Comparison of ENCODE assay signal across 31 mouse cellular contexts in genomic region chr4:105098158-105098557, GRCm38 (mm10). TPM values are rescaled to one million over a fixed set of nuclear protein-coding genes. Genes with fewer than 3 reads are reported as not detected.
DNase-seq lines count a peak whose midpoint lies in the region; ATAC-seq and TF ChIP-seq lines count a peak whose summit lies in the region.
"Had no signal": no experiment of that assay in that cellular context is flagged by ENCODE, and none has a peak within 500 bp of the region (broad histone marks: within the 10 kb centered on the region; RNA-seq: fewer than 3 reads in every experiment).

No protein-coding gene starts in this region.

- no peak for ATAC-seq in forebrain, postnatal 0 days
- ATAC-seq in forebrain, embryonic 13.5 days = no peak
- no peak for ATAC-seq in heart, embryonic 11.5 days (replicated peaks; ENCODE audit: insufficient number of reproducible peaks, low FRiP score, low TSS enrichment)
- ATAC-seq in heart, postnatal 0 days (ENCODE audit: insufficient read depth, low read depth) = no peak
- ATAC-seq: hindbrain, embryonic 16.5 days; midbrain, embryonic 15.5 days had no signal

- H3K27ac ChIP-seq in forebrain, postnatal 0 days (ENCODE audit: low read depth, low read length) = no peak overlapping the region
- H3K27ac ChIP-seq in forebrain, embryonic 13.5 days = no peak overlapping the region
- 0 out of 2 replicates have a peak overlapping the region, but pooled peaks have one; percentile 1 for H3K27ac ChIP-seq in heart, embryonic 11.5 days (ENCODE audit: low read depth, low read length)
- H3K27ac ChIP-seq in heart, postnatal 0 days (ENCODE audit: low read depth) = peak overlapping the region; percentile 91
- H3K27ac ChIP-seq: forebrain, embryonic 12.5 days; limb, embryonic 10.5 days; limb, embryonic 15.5 days; liver, embryonic 14.5 days; midbrain, embryonic 10.5 days; midbrain, embryonic 15.5 days; stomach, postnatal 0 days had no signal

- no peaks in the 10 kb centered on the region for H3K36me3 ChIP-seq in forebrain, postnatal 0 days (ENCODE audit: insufficient read depth)
- no peaks in the 10 kb centered on the region for H3K36me3 ChIP-seq in forebrain, embryonic 13.5 days (ENCODE audit: poor library complexity, severe bottlenecking)
- H3K36me3 ChIP-seq in heart, embryonic 11.5 days (ENCODE audit: control insufficient read depth, insufficient read depth, low read length) = no peaks in the 10 kb centered on the region
- no peaks in the 10 kb centered on the region for H3K36me3 ChIP-seq in heart, postnatal 0 days (replicated peaks; ENCODE audit: control insufficient read depth, insufficient read depth, low read length)
- H3K36me3 ChIP-seq: forebrain, embryonic 12.5 days; limb, embryonic 10.5 days; limb, embryonic 15.5 days; midbrain, embryonic 10.5 days; midbrain, embryonic 15.5 days had no signal

- H3K27me3 ChIP-seq in forebrain, postnatal 0 days (ENCODE audit: insufficient read depth, low read length) = no peaks in the 10 kb centered on the region
- H3K27me3 ChIP-seq in forebrain, embryonic 13.5 days = no peaks in the 10 kb centered on the region
- no peaks in the 10 kb centered on the region for H3K27me3 ChIP-seq in heart, embryonic 11.5 days (ENCODE audit: control insufficient read depth, insufficient read depth, low read length)
- no peaks in the 10 kb centered on the region for H3K27me3 ChIP-seq in heart, postnatal 0 days (ENCODE audit: control insufficient read depth, insufficient read depth, low read length)
- H3K27me3 ChIP-seq: forebrain, embryonic 12.5 days; limb, embryonic 15.5 days; midbrain, embryonic 15.5 days had no signal

- no peaks in the 10 kb centered on the region for H3K4me1 ChIP-seq in forebrain, postnatal 0 days (ENCODE audit: insufficient read depth)
- peaks cover 10% of the 10 kb centered on the region for H3K4me1 ChIP-seq in forebrain, embryonic 13.5 days
- peaks cover 29% of the 10 kb centered on the region for H3K4me1 ChIP-seq in heart, embryonic 11.5 days (ENCODE audit: control insufficient read depth, insufficient read depth, low read length)
- H3K4me1 ChIP-seq in heart, postnatal 0 days (ENCODE audit: control insufficient read depth, insufficient read depth) = peaks cover 52% of the 10 kb centered on the region
- H3K4me1 ChIP-seq: limb, embryonic 10.5 days; limb, embryonic 15.5 days; midbrain, embryonic 10.5 days had no signal

- TF ChIP-seq EP300 in heart, postnatal 0 days (IDR thresholded peaks at IDR 0.05; ENCODE audit: low read depth) = no peak

- 53% methylated on average over 8 of the region's 8 CpGs for WGBS in forebrain, postnatal 0 days
- WGBS in forebrain, embryonic 13.5 days = 81% methylated on average over 8 of the region's 8 CpGs
- WGBS in heart, embryonic 11.5 days (ENCODE audit: insufficient replicate concordance) = 82% methylated on average over 8 of the region's 8 CpGs
- WGBS in heart, postnatal 0 days = 56% methylated on average over 8 of the region's 8 CpGs

- peak; percentile 56 for DNase-seq in forebrain, postnatal 0 days
- no peak for DNase-seq in heart, adult 9 months (ENCODE audit: low spot score in 2 of 2)
- DNase-seq in heart, postnatal 0 days (ENCODE audit: low spot score) = no peak
- DNase-seq in heart, postnatal 4 days = no peak
- DNase-seq in brain, adult 2 months (ENCODE audit: low read depth, low spot score) = peak; percentile 74
- no peak for DNase-seq in lung, postnatal 25 days (ENCODE audit: low spot score)
- DNase-seq: adrenal gland, postnatal 14 days; cerebellum, adult 18-20 months; cerebellum, postnatal 10 days; gastrocnemius, postnatal 14 days; kidney, adult 18-20 months; kidney, postnatal 4 days; lung, embryonic 14.5 days; lung, postnatal 14 days; right cerebral cortex, postnatal 4 days; thymus, adult 2 months; thymus, postnatal 36 days had no signal

- TF ChIP-seq CTCF in forebrain, postnatal 0 days (IDR thresholded peaks at IDR 0.05; ENCODE audit: low read depth) = no peak
- no peak for TF ChIP-seq CTCF in heart, postnatal 0 days (IDR thresholded peaks at IDR 0.05; ENCODE audit: low read depth)

- no peak overlapping the region for H3K4me2 ChIP-seq in forebrain, postnatal 0 days (ENCODE audit: low read depth)
- no peak overlapping the region for H3K4me2 ChIP-seq in forebrain, embryonic 13.5 days
- H3K4me2 ChIP-seq in heart, embryonic 11.5 days = no peak overlapping the region
- no peak overlapping the region for H3K4me2 ChIP-seq in heart, postnatal 0 days (ENCODE audit: low read depth, low read length)
- H3K4me2 ChIP-seq: forebrain, embryonic 12.5 days; limb, embryonic 15.5 days; lung, embryonic 14.5 days; midbrain, embryonic 15.5 days had no signal

- H3K9me3 ChIP-seq in forebrain, postnatal 0 days (ENCODE audit: low read length) = no peaks in the 10 kb centered on the region
- no peaks in the 10 kb centered on the region for H3K9me3 ChIP-seq in forebrain, embryonic 13.5 days (replicated peaks)
- H3K9me3 ChIP-seq in heart, embryonic 11.5 days (replicated peaks; ENCODE audit: control insufficient read depth, low read length) = no peaks in the 10 kb centered on the region
- no peaks in the 10 kb centered on the region for H3K9me3 ChIP-seq in heart, postnatal 0 days (replicated peaks; ENCODE audit: control insufficient read depth, low read length)
- H3K9me3 ChIP-seq: forebrain, embryonic 12.5 days; limb, embryonic 10.5 days; limb, embryonic 15.5 days; midbrain, embryonic 10.5 days; midbrain, embryonic 15.5 days had no signal

- H3K9ac ChIP-seq in forebrain, postnatal 0 days = no peak overlapping the region
- no peak overlapping the region for H3K9ac ChIP-seq in forebrain, embryonic 13.5 days
- no peak overlapping the region for H3K9ac ChIP-seq in heart, embryonic 11.5 days (ENCODE audit: low read depth, low read length)
- H3K9ac ChIP-seq in heart, postnatal 0 days (replicated peaks; ENCODE audit: low read depth, low read length) = no peak overlapping the region
- H3K9ac ChIP-seq: forebrain, embryonic 12.5 days; limb, embryonic 15.5 days; liver, embryonic 14.5 days; lung, embryonic 14.5 days; midbrain, embryonic 15.5 days had no signal

- H3K4me3 ChIP-seq in forebrain, postnatal 0 days (ENCODE audit: low read depth, low read length) = no peak overlapping the region
- H3K4me3 ChIP-seq in forebrain, embryonic 13.5 days = no peak overlapping the region
- H3K4me3 ChIP-seq in heart, embryonic 11.5 days (ENCODE audit: low read depth, low read length) = no peak overlapping the region
- no peak overlapping the region for H3K4me3 ChIP-seq in heart, postnatal 0 days (ENCODE audit: low read depth, low read length)
- H3K4me3 ChIP-seq: erythroblast, embryonic 14.5 days; forebrain, embryonic 12.5 days; limb, embryonic 10.5 days; limb, embryonic 15.5 days; midbrain, embryonic 10.5 days; midbrain, embryonic 15.5 days had no signal

RNA-seq across cellular contexts. Expression of gene Prkaa2, which starts 11.5 kb away (rescaled TPM):
- 24.2 and 29.1 TPM in 2 replicates for total RNA-seq in forebrain, postnatal 0 days (2014; rRNA removed)
- polyA plus RNA-seq in forebrain, postnatal 0 days (2015; fragmentation: Nextera tagmentation; extraction: Ambion mirVana) = 10.6 and 14.5 TPM in 2 replicates
- polyA plus RNA-seq in forebrain, embryonic 13.5 days (2015; fragmentation: Nextera tagmentation; extraction: Ambion mirVana) = 6.2 and 7.1 TPM in 2 replicates
- 38.8 and 49.1 TPM in 2 replicates for polyA plus RNA-seq in heart, embryonic 11.5 days (2014; fragmentation: Nextera tagmentation; extraction: Ambion mirVana)
- total RNA-seq in heart, postnatal 0 days (2014; rRNA removed; ENCODE audit: low replicate concordance) = 64.3 and 83.6 TPM in 2 replicates
- 32.5 and 35.6 TPM in 2 replicates for polyA plus RNA-seq in heart, postnatal 0 days (2015; fragmentation: Nextera tagmentation; extraction: Ambion mirVana)
- total RNA-seq in heart, postnatal 4 days (2021) = 10 to 100 TPM; 88.5 to 89.9 TPM
- total RNA-seq: MEL had no signal
- polyA plus RNA-seq: erythroblast, embryonic 14.5 days had no signal

RNA-seq across cellular contexts. Expression of gene Plpp3, which starts 59.0 kb away (rescaled TPM):
- 64.8 and 87.3 TPM in 2 replicates for total RNA-seq in forebrain, postnatal 0 days (2014; rRNA removed)
- 82.8 and 117 TPM in 2 replicates for polyA plus RNA-seq in forebrain, postnatal 0 days (2015; fragmentation: Nextera tagmentation; extraction: Ambion mirVana)
- 85.7 and 87.9 TPM in 2 replicates for polyA plus RNA-seq in forebrain, embryonic 13.5 days (2015; fragmentation: Nextera tagmentation; extraction: Ambion mirVana)
- 23.8 and 25.7 TPM in 2 replicates for polyA plus RNA-seq in heart, embryonic 11.5 days (2014; fragmentation: Nextera tagmentation; extraction: Ambion mirVana)
- total RNA-seq in heart, postnatal 0 days (2014; rRNA removed; ENCODE audit: low replicate concordance) = 57.0 and 65.5 TPM in 2 replicates
- polyA plus RNA-seq in heart, postnatal 0 days (2015; fragmentation: Nextera tagmentation; extraction: Ambion mirVana) = 56.4 and 64.1 TPM in 2 replicates
- total RNA-seq in heart, postnatal 4 days (2021) = 10 to 100 TPM; 46.0 to 47.7 TPM
- total RNA-seq: granulocyte monocyte progenitor cell, adult 5-6 weeks; megakaryocyte progenitor cell, adult 5-6 weeks; MEL had no signal

Comparison
In these comparisons a context has a peak if more than half of its experiments do, and no peak if none do; other contexts are left out.
1. DNase-seq: peak in forebrain, postnatal 0 days (single experiment) and brain, adult 2 months (single experiment); none in heart, adult 9 months (0 of 2), heart, postnatal 0 days (single experiment), heart, postnatal 4 days (single experiment) and lung, postnatal 25 days (single experiment).
2. H3K27ac ChIP-seq: peak in heart, embryonic 11.5 days (single experiment) and heart, postnatal 0 days (single experiment); none in forebrain, postnatal 0 days (single experiment) and forebrain, embryonic 13.5 days (single experiment).